8 mouse cellular contexts compared by ENCODE assay signal in genomic region chr15:103248401-103249313, GRCm38 (mm10). TPM values are rescaled to one million over a fixed set of nuclear protein-coding genes. Genes with fewer than 3 reads are reported as not detected.
DNase-seq lines count a peak whose midpoint lies in the region; ATAC-seq and TF ChIP-seq lines count a peak whose summit lies in the region.

No protein-coding gene starts in this region.

- no peak overlapping the region for H3K27ac ChIP-seq in hindbrain, postnatal 0 days

- H3K36me3 ChIP-seq in hindbrain, postnatal 0 days (ENCODE audit: insufficient read depth, low read length), result peaks cover 44% of the 10 kb centered on the region

- no peaks in the 10 kb centered on the region for H3K27me3 ChIP-seq in hindbrain, postnatal 0 days (ENCODE audit: insufficient read depth, low read length)

- ATAC-seq in hindbrain, postnatal 0 days, result peak; percentile 44
- no peak for ATAC-seq in granulocyte monocyte progenitor cell, adult 5-6 weeks (replicated peaks; ENCODE audit: poor library complexity, severe bottlenecking)

- H3K9me3 ChIP-seq in hindbrain, postnatal 0 days (ENCODE audit: low read length), result no peaks in the 10 kb centered on the region

- no peak for TF ChIP-seq CTCF in hindbrain, postnatal 0 days (IDR thresholded peaks at IDR 0.05; ENCODE audit: low read depth)

- H3K4me2 ChIP-seq in hindbrain, postnatal 0 days (ENCODE audit: low read depth, low read length), result no peak overlapping the region

- H3K4me3 ChIP-seq in hindbrain, postnatal 0 days (ENCODE audit: low read length), result no peak overlapping the region

- 71% methylated on average over 28 of the region's 28 CpGs for WGBS in hindbrain, postnatal 0 days

- no peak overlapping the region for H3K9ac ChIP-seq in hindbrain, postnatal 0 days (replicated peaks; ENCODE audit: low read length)

- peak; percentile 38 for DNase-seq in embryo, embryonic 11 days
- no peak for DNase-seq in embryo, embryonic 10.5 days (ENCODE audit: low spot score)
- DNase-seq in ovary, postnatal 36 days (ENCODE audit: low spot score), result peak; percentile 24
- no peak for DNase-seq in ovary, adult 18-20 months (ENCODE audit: low spot score)
- DNase-seq in hindbrain, postnatal 0 days (ENCODE audit: low spot score), result peak; percentile 4
- DNase-seq in neural tube, embryonic 10.5 days (ENCODE audit: extremely low spot score, low spot score), result peak; percentile 45
- DNase-seq in left cerebral cortex, adult 8-10 months (ENCODE audit: low spot score in 2 of 2), result no peak

- no peaks in the 10 kb centered on the region for H3K4me1 ChIP-seq in hindbrain, postnatal 0 days (ENCODE audit: insufficient read depth, low read length)

RNA-seq across cellular contexts. Expression of gene Hnrnpa1, which starts 8.4 kb away (rescaled TPM):
- 117 and 148 TPM in 2 replicates for total RNA-seq in hindbrain, postnatal 0 days (2014; rRNA removed)
- 596 and 630 TPM in 2 replicates for polyA plus RNA-seq in hindbrain, postnatal 0 days (2015; fragmentation: Nextera tagmentation; extraction: Ambion mirVana)
- total RNA-seq in left cerebral cortex, adult 8-10 months (2022), result 100 to 1,000 TPM; 254 to 309 (median 279) TPM
- 605 and 693 TPM in 2 replicates for total RNA-seq in granulocyte monocyte progenitor cell, adult 5-6 weeks (2014; fragmentation: Nextera tagmentation)
- total RNA-seq in granulocyte monocyte progenitor cell, adult 5-6 weeks (2017), result 956 and 1,234 TPM in 2 replicates

RNA-seq across cellular contexts. Expression of gene Cbx5, which starts 9.0 kb away (rescaled TPM):
- total RNA-seq in hindbrain, postnatal 0 days (2014; rRNA removed), result 125 and 134 TPM in 2 replicates
- 95.3 and 98.1 TPM in 2 replicates for polyA plus RNA-seq in hindbrain, postnatal 0 days (2015; fragmentation: Nextera tagmentation; extraction: Ambion mirVana)
- 100 to 1,000 TPM; 174 to 198 (median 181) TPM for total RNA-seq in left cerebral cortex, adult 8-10 months (2022)
- 105 and 120 TPM in 2 replicates for total RNA-seq in granulocyte monocyte progenitor cell, adult 5-6 weeks (2014; fragmentation: Nextera tagmentation)
- total RNA-seq in granulocyte monocyte progenitor cell, adult 5-6 weeks (2017), result 225 and 229 TPM in 2 replicates

RNA-seq across cellular contexts. Expression of gene Nfe2, which starts 9.5 kb away (rescaled TPM):
- total RNA-seq in hindbrain, postnatal 0 days (2014; rRNA removed), result 0.63 TPM in 1 of 2 replicates, not detected in the other
- 0.20 and 0.33 TPM in 2 replicates for polyA plus RNA-seq in hindbrain, postnatal 0 days (2015; fragmentation: Nextera tagmentation; extraction: Ambion mirVana)
- total RNA-seq in left cerebral cortex, adult 8-10 months (2022), result not detected
- total RNA-seq in granulocyte monocyte progenitor cell, adult 5-6 weeks (2014; fragmentation: Nextera tagmentation), result 159 and 180 TPM in 2 replicates
- 112 and 174 TPM in 2 replicates for total RNA-seq in granulocyte monocyte progenitor cell, adult 5-6 weeks (2017)

RNA-seq across cellular contexts. Expression of gene Copz1, which starts 23.9 kb away (rescaled TPM):
- total RNA-seq in hindbrain, postnatal 0 days (2014; rRNA removed), result 149 and 155 TPM in 2 replicates
- 181 TPM in 2 replicates for polyA plus RNA-seq in hindbrain, postnatal 0 days (2015; fragmentation: Nextera tagmentation; extraction: Ambion mirVana)
- total RNA-seq in left cerebral cortex, adult 8-10 months (2022), result 10 to 100 TPM; 90.9 to 93.2 (median 91.9) TPM
- 229 and 240 TPM in 2 replicates for total RNA-seq in granulocyte monocyte progenitor cell, adult 5-6 weeks (2014; fragmentation: Nextera tagmentation)
- 80.3 and 87.2 TPM in 2 replicates for total RNA-seq in granulocyte monocyte progenitor cell, adult 5-6 weeks (2017)

Comparison
In these comparisons a context has a peak if more than half of its experiments do, and no peak if none do; other contexts are left out.
1. DNase-seq: peak in embryo, embryonic 11 days (single experiment), ovary, postnatal 36 days (single experiment), hindbrain, postnatal 0 days (single experiment) and neural tube, embryonic 10.5 days (single experiment); none in embryo, embryonic 10.5 days (single experiment), ovary, adult 18-20 months (single experiment) and left cerebral cortex, adult 8-10 months (0 of 2).
2. RNA of gene Nfe2, which starts 9.5 kb away (total RNA-seq): 112 to 180 TPM in granulocyte monocyte progenitor cell, adult 5-6 weeks; 0.63 TPM in hindbrain, postnatal 0 days and not detected in left cerebral cortex, adult 8-10 months; every median in the first group is over 10 times any median in the second.